Mouse (Mus musculus): ENCODE data around the gene Art1. TPM values are rescaled to one million over a fixed set of nuclear protein-coding genes. Genes with fewer than 3 reads are reported as not detected.

The Art1 gene
- total RNA-seq (2023): not detected

DNA sequence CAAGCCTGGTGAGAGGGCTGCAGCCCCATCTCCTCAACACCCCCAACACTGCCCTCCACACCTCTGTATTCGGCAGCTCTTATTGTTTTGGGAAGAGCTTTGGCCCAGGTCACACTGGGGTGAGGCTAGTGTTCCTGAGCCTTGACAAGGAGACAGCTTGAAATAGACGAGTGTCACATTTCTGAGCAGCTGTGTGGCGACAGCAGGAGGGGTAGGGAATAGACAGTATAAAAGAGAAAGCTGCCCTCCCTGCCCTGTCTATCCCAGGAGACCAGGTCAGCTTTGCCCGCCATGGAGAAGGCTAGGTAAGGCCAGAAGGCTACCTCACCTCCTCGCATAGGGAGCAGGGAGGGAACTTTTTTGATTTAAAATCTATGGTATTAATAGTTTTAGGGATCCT lies at the start of gene Art1:
Gene Art1 (plus strand): TSS at position 257 of the 400 bp plus-strand sequence.

DNA sequence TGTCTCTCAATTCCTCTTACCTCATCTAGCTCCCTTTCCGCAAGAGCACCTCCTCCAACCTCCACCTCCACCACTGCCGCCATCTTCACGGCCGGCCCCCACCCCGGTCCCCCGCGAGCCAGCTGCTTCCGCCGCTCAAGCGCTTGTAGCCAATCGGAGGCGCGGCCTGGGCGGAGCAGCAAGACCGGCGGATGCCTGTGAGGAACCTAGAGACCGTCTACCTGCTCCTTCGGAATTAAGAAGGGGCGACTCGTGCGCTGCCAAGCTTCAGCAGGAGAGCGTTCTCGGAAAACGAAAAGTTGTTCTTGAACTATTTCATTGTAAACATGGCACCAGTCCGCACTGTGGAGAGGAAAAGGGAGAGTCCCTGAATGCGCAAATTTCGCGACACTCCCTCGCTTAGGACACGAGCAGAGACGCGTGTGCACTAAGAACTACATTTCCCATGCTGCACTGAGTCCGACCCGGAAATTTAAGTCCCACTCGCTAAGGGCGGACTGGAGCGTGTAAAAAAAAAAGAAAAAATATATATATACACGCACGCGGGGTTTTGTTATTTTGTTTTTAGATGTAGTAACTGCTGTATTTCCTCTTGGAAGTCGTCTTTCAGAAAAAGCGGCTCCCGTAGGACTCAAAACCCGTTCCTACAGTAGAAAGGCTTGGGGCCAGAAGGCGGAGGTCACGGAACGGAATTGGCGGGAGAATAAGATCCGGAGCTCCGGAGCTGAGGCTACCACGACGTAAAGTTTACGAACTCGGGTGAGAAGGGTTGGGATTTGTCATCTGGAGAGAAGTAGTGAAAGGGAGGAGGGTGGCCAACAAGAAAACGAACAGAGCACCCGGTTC lies 36.3 kb upstream of the Art1 start, which contains the start of the genes Rnf121, Xndc1 and Xntrpc:
Gene Rnf121 (minus strand): TSS at position 424 of the 846 bp plus-strand sequence.
Gene Xndc1 (plus strand): TSS at position 466 of the 846 bp plus-strand sequence.
Gene Xntrpc (plus strand): TSS at position 668 of the 846 bp plus-strand sequence.

GRCm38 (mm10) chr7:102082816-102083215 lies 18.7 kb upstream of the Art1 start, which contains the start of gene Trpc2:
Gene Trpc2, plus strand, starts transcription at chr7:102083116.

GRCm38 (mm10) chr7:102109171-102109570 lies 7.6 kb downstream of the Art1 start, which contains the start of gene Art5:
Gene Art5, minus strand, starts transcription at chr7:102109489.

GRCm38 (mm10) chr7:102116579-102117331 lies 15.2 kb downstream of the Art1 start, which contains the start of gene Chrna10:
Gene Chrna10, minus strand, starts transcription at chr7:102116828.

Other genes starting within 250 kb of the Art1 start
- gene Folr2, start 244.5 kb upstream of the Art1 start, total RNA-seq (2023): 1 to 10 TPM; 1.3 to 1.8 TPM
- 10 to 100 TPM; 50.0 to 57.1 TPM for gene Anapc15, start 238.0 kb upstream of the Art1 start, total RNA-seq (2023)
- gene Folr1, start 231.0 kb upstream of the Art1 start, total RNA-seq (2023): not detected
- gene Lamtor1, start 195.8 kb upstream of the Art1 start, total RNA-seq (2023): 100 to 1,000 TPM; 107 to 110 TPM
- gene Tomt, start 195.4 kb upstream of the Art1 start, total RNA-seq (2023): not detected
- under 1 TPM in 1 of 2 experiments, not detected in 1; 0.88 TPM for gene Lrrc51, start 167.8 kb upstream of the Art1 start, total RNA-seq (2023)
- gene Numa1, start 167.6 kb upstream of the Art1 start, total RNA-seq (2023): 100 to 1,000 TPM; 118 to 124 TPM
- 10 to 100 TPM; 26.8 to 30.1 TPM for gene Il18bp, start 83.1 kb upstream of the Art1 start, total RNA-seq (2023)
- gene Rnf121, start 36.3 kb upstream of the Art1 start, total RNA-seq (2023): 10 to 100 TPM; 13.5 to 16.0 TPM
- 10 to 100 TPM; 14.3 to 14.4 TPM for gene Xndc1, start 36.2 kb upstream of the Art1 start, total RNA-seq (2023)
- gene Xntrpc, start 36.0 kb upstream of the Art1 start, total RNA-seq (2023): 1 to 10 TPM; 1.4 to 2.0 TPM
- not detected for gene Trpc2, start 18.6 kb upstream of the Art1 start, total RNA-seq (2023)
- gene Art5, start 7.7 kb downstream of the Art1 start, total RNA-seq (2023): not detected
- not detected for gene Chrna10, start 15.1 kb downstream of the Art1 start, total RNA-seq (2023)
- 10 to 100 TPM; 57.0 to 58.7 TPM for gene Nup98, start 108.4 kb downstream of the Art1 start, total RNA-seq (2023)
- 10 to 100 TPM; 35.9 to 37.9 TPM for gene Pgap2, start 108.5 kb downstream of the Art1 start, total RNA-seq (2023)
- gene Rhog, start 154.3 kb downstream of the Art1 start, total RNA-seq (2023): 100 to 1,000 TPM; 395 to 404 TPM
- 10 to 100 TPM; 80.6 to 83.1 TPM for gene Stim1, start 166.1 kb downstream of the Art1 start, total RNA-seq (2023)

Measured in neutrophil, adult 83 days (primary cell).